Mouse (Mus musculus): ENCODE measurements around the gene Fuk. TPM values are rescaled to one million over a fixed set of nuclear protein-coding genes. Genes with fewer than 3 reads are reported as not detected.

Fuk gene
- total RNA-seq, 2 experiments from 2014 or later: 6.8 to 8.6 TPM

Other genes with a start within 250 kb of the Fuk start
- gene Mtss1l, start 181.0 kb downstream of the Fuk start, total RNA-seq (2021): 10 to 100 TPM; 36.2 to 39.6 TPM
- gene Il34, start 96.6 kb downstream of the Fuk start, total RNA-seq (2021): 1 to 10 TPM; 5.1 to 8.1 TPM
- 10 to 100 TPM; 53.0 to 60.8 TPM for gene Cog4, start 55.9 kb downstream of the Fuk start, total RNA-seq (2021)
- 10 to 100 TPM; 52.2 to 57.0 TPM for gene Sf3b3, start 55.7 kb downstream of the Fuk start, total RNA-seq (2021)
- gene St3gal2, start 17.4 kb upstream of the Fuk start, total RNA-seq (2021): 10 to 100 TPM; 34.4 to 45.3 TPM
- gene Ddx19a, start 95.3 kb upstream of the Fuk start, total RNA-seq (2021): 10 to 100 TPM; 39.2 to 41.1 TPM
- 10 to 100 TPM; 12.2 to 12.8 TPM for gene Ddx19b, start 129.3 kb upstream of the Fuk start, total RNA-seq (2021)
- 10 to 100 TPM; 39.1 to 42.0 TPM for gene Aars, start 130.7 kb upstream of the Fuk start, total RNA-seq (2021)
- gene Exosc6, start 153.9 kb upstream of the Fuk start, total RNA-seq (2021): not detected
- under 1 TPM; 0.12 to 0.24 TPM for gene Clec18a, start 189.9 kb upstream of the Fuk start, total RNA-seq (2021)
- 10 to 100 TPM; 75.0 to 78.5 TPM for gene Pdpr, start 192.1 kb upstream of the Fuk start, total RNA-seq (2021)